14 mouse cellular contexts compared by ENCODE assay signal in genomic region chr3:98614406-98614927, GRCm38 (mm10). TPM values are rescaled to one million over a fixed set of nuclear protein-coding genes. Genes with fewer than 3 reads are reported as not detected.
"Had no signal": no experiment of that assay in that cellular context is flagged by ENCODE, and none has a peak within 500 bp of the region (broad histone marks: within the 10 kb centered on the region; RNA-seq: fewer than 3 reads in every experiment).

No protein-coding gene starts in this region.

RNA-seq across cellular contexts. Expression of gene Hsd3b5, which starts 15.6 kb away (rescaled TPM):
- total RNA-seq: neutrophil, adult 5-6 weeks had no signal
- polyA plus RNA-seq: neural tube, embryonic 13.5 days; neural tube, embryonic 14.5 days; neural tube, embryonic 15.5 days; small intestine, adult 2 months; spleen, adult 2 months; stomach, embryonic 14.5 days; stomach, embryonic 15.5 days; stomach, embryonic 16.5 days; stomach, postnatal 0 days; testis, adult 2 months; thymus, adult 2 months; thymus, postnatal 0 days; urinary bladder, adult 2 months had no signal

RNA-seq across cellular contexts. Expression of gene Gm10681, which starts 25.9 kb away (rescaled TPM):
- total RNA-seq: neutrophil, adult 5-6 weeks had no signal
- polyA plus RNA-seq: neural tube, embryonic 13.5 days; neural tube, embryonic 14.5 days; small intestine, adult 2 months; spleen, adult 2 months; stomach, embryonic 14.5 days; stomach, embryonic 15.5 days; stomach, embryonic 16.5 days; stomach, postnatal 0 days; thymus, postnatal 0 days; urinary bladder, adult 2 months had no signal
